Mouse (Mus musculus): ENCODE measurements around the gene Kctd21.

Gene Kctd21

DNA sequence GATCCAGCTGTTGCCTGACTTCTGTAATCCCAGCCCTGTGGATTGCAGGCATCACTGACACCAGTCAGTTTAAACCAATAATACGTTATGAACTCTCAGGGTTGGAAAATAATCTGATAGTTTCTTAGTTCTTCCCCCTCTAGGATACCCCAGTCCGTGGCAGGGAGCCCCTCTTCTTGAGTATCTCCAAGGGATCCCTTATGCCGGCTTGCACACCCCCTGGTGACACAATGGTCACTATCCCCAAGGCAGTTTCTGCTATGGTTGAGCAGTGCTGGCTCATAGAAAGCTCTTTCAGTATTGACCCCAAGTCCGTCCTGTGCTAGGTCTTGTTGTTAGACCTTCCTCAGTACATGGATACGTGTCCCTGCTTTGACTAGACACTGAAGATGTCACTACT, 16.7 kb downstream of the Kctd21 start:
- no peak for DNase-seq

DNA sequence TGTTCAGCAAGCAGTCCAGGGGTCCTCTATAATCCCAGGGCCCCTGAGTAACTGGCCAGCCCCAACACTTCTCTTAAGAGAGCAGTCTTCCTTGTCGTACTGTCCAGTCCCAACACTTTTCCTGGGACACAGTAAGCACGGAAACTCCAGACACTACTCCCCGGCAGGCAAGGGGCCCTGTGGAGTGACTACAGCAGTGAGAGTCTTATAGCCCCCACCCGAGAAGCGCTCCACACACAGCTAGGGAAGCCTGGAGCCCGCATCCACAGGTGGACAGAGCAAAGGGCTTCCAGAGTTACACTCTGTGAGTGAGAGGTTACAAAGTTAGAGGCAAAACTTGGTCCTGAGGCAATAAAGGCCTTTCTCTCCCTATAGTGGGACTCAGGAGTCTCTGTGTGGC, 17.3 kb downstream of the Kctd21 start:
- no peak for DNase-seq

DNA sequence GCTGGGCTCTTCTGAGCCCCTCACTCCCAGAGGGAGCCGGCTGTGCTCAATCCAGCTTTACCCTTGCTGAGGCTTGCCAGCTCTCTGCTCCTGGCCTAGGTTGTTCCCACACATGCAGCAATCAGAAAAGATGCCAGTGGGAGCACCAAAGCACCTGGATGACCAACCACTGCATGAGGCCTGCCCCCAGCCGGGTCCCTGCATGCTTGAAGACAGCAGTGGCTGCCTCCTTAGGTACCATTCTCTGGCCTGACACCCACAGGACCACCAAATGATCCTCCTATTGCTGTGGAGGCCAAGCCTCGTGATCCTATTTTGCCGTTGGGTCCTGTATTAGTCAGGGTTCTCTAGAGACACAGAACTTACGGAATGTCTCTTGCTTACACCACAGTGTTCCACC, 18.8 kb downstream of the Kctd21 start:
- DNase-seq = no peak

DNA sequence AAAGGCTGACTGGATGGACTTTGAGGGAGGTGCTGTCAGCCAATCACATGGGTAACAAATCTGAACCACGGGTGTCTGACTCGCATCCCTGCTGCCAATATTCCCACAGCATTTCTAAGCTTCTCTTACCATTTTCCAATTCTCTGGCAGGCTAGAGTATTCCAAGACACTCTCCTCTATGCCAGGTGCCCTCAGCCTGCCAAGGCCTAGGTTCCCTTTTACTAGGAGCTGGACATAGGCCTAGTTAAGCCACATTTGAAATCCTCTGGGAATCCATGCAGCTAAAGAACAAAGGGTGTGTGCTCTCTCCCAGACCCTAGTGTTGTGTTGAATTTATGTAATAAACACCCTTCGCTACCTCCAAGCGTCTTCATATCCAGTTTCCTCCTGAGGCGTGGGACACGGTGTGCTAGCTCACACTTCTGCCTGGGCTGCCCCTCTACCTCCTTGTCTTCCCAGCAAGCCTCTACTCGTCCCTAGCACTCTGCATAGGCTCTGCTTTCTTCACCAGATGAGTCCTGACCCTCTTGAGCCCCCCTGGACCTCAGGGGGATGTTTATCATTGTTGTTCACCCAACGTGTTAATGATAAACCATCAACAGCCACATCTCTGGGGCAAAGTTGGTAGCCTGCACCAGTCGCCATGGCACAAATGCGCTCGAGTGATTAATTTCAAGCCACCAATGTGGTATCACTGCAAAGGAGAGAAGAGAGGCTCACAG, 19.8 kb downstream of the Kctd21 start:
- DNase-seq = no peak

DNA sequence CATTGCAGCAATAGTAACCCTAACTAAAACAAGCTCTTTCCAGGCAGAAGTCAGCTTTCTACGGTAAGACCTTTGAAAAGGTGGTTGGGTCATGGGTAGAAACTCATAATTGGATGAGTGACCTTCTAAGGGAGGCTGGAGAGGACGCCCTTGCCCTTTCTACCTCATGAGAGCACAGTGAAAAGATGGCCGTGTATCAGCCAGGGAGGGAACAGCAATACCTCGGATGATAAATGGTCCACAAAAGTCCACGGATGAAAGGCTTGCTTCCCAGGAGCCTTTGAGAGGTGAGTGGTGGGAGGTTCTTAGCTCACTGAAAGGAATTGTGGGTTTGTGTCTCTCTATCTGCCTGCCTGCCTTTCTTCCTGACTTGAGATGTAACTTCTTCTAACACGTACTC, 21.2 kb downstream of the Kctd21 start:
- no peak for DNase-seq

DNA sequence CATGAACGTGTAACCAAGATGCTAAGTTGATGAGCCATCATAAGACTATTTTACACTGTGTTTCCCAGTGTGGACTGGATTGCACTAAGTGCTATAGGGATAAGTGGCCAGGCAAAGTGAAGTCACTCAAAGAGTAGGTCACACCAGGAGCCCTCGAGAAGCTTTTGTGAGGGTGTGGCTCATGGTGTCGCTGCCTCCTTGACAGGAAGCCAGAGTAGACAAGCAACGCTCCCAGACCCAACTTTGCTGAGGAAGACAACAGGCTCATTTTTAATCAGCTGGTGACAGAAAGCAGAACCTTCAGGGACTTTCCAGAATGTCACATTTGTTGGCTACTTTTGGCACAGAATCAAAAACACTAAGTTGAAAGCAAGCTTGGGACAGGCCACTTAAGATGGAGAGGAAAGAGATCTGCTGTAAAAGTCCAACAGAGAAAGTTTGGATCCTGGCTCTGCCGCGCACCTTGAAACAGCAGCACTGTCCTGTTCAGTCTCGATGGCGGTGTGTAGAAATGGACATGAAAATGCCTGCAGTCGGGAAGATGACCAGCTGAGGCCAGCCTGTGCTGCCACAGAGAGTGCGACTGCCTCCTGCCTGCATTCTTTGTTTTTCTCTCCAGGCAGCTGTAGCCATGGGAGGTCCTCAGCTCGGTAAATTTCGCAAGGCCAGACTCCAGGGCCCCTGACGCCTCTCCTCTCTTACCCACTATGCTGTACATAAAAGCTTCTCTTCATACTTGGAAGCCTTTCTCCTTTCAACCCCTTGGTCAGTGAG, 23.1 kb downstream of the Kctd21 start:
- no peak for DNase-seq

DNA sequence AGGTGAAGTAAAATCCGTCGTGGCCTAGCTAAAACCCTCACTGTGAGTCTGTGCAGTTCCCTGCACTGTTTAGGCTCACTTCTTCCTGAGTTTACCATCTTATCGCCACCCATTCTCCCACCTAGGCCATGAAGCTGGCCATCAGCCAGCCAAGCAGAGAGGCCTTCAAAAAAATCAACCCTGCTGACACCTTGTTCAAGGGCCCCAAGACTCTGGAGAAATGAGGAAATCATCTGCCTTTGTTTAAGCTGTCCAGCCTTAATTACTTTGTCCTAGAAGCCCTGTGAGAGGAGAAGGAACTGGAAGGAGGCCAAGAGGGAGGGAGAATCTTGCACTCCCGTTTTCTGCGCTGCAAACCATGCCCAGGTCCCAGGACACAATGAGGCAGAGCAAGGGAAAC, 24.1 kb downstream of the Kctd21 start:
- no peak for DNase-seq

DNA sequence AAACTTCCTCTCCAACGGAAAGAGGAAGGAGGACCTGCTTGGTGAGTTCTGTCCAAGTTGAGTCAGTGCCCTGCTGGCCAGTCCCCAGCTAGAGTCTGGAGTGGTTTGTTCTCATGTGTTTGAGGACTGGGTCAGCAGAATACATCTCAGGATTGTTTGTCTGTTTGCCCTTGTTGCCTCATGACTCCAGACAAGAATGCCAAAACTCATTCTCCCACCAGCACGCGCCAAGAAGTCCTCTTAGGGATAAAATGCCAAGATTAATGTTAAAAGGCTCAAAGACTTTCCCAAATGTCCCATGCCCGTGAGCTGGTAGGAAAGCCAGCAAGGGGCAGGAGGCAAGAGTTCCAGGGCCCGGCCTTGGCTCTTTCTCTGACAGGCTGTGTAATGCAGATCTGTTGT, 24.7 kb downstream of the Kctd21 start:
- no peak for DNase-seq

DNA sequence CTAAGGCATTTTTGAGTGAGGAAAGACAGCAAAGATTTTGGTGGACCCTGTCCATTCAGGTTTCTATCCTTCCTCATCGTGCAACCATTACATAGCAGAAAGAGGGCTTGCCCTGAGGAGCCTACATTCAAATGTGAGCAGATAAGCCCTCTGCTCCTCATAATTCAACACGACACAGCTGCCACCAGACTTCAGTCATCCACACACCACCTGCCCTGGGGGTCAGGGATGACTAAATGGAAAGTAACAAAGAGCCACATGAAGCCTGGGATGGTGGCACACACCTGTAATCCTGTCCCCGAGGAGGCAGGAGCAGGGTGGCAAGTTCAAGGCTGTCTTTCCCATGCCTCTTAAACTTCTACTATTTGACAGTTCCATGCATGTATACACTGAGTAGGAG, 25.7 kb downstream of the Kctd21 start:
- DNase-seq = no peak

DNA sequence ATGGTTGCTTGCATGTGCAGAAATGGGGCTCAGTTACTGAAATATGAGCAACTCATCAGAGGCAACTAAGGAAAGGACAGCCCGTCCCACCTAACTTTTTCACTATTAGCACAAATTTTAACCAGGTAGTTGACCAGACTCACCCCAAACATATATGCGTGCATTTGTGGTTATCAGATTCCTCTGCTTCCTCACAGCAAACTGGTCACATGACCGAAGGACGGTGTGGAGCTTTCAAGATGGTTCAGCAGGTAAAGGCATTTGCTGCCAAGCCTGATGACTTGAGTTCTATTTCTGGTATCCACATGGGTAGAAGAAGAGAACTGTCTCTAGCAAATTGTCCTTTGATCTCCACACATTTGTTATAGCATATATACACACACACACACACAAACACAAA, 26.2 kb downstream of the Kctd21 start:
- no peak for DNase-seq

DNA sequence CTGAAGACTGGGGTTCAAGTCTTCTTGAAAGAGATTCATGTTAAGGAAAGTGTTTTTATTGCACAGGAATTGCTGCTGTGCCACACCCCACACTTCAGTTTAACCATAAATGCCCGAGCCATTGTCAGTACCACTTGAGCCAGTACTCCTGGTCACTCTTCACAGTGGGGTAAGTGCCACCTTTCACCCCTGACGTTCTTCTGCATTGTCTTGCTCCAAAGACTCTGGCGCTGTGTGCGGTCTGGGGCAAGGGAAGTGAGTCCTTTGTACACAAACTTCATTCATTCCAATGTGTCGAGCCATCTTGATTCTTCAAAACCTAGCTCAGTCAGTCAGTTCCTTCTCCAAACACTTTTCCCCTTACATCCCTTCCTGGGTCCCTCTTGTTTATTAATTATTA, 28.0 kb downstream of the Kctd21 start:
- no peak for DNase-seq

DNA sequence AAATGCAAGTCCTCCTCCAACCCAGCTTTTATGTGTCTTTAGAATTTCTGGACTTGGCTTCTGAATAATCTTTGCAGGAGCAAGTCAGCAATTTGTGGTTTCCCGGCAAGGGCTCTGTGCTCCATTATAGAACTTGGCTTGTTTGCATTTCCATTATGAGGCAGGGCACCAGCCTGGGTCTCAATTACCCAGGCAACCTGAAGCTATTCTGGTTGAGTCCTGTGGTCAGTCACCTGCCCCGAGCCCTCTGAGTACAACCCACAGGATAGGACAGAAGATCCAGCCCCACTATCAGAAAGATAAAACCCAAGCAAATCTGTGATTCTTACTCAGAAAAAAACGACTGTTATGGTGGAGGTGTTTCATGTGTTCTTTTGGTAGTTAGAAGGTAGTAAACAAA, 28.8 kb downstream of the Kctd21 start:
- DNase-seq = no peak

DNA sequence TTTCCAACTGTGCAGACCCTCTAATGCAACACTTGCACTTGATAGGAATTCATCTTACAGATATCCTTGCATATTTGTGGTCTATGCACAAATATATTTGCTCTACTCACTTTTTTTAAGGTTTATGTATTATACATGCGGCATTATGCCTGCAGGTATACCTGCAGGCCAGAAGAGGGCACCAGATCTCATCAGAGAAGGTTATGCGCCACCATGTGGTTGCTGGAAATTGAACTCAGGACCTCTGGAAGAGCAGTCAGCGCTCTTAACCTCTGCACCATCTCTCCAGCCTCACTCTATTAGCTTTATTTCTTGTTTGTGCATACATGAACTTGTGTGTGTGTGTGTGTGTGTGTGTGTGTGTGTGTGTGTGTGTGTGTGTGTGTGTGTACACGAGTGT, 29.3 kb downstream of the Kctd21 start:
- no peak for DNase-seq

DNA sequence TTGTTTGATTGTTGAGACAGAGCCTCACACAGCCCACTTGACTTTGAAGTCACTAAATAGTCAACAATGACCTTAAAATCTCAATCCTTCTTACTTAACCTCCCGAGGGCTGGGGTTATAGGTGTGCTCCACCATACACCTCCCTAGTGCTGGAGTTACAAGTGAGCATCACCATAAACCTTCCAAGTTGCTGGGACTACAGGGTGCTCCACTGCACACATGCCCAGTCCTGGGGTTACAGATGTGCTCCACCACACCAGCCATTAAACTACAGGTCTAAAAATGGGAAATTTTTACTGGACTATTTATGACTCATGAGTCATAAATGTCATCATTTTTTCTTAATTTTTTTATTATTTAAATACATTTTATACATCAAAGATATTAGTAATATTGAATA, 33.8 kb downstream of the Kctd21 start:
- DNase-seq = no peak

DNA sequence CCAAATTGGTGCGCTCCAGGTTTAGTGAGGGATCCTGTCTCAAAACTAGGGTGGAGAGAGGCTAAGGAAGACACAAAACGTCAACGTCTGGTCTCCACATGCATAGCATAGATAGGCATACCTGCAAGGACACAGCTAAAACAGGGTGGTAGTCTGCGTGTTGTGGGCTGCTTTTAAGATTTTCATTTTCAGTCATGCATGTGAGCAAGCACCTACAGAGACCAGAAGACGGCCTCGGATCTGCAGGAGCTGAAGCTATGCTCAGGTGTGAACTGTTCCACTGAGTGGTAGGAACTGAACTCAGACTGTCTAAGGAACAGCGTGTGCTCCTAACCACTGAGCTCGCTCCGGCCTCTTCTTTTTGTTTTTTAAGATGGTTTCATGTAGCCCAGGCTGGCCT, 43.0 kb downstream of the Kctd21 start:
- no peak for DNase-seq

DNA sequence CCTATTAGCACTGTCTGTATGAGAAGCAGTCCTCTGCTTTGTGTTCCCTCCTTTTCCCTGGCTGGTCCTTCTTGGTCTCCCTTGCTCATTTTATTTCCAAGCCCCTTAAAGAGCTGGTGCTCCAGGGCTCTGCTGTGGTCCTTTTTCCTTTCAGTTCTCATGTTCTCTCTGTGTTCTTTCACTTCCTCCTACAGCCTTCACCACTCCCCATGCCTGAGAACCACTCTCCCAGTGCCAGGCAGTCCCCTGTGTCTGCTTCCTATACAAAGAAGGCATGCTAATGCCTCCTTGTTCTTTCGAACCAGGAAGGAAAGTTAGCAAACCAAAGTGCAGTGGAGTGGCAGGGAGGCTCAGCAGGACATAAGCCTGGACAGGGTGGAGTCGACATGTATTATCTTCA, 43.8 kb downstream of the Kctd21 start:
- no peak for DNase-seq

DNA sequence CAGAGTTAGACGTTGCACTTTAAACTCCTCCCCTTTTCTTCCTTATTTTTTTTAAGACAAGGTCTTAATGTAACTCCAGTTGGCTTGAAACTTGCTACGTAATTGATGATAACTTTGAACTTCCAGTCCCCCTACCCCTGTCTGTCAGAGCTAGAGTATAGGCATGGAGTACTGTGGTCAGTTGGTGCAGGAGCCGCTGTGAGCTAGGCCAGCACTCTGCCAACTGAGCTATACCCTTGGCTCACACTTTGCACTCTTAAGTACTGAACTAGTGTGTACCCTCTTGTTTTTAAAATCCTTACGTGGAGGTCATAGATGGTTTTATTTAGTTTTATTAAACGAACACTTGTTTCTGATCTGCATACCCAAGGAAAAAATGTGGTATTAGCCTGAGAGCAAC, 47.2 kb downstream of the Kctd21 start:
- DNase-seq = no peak

DNA sequence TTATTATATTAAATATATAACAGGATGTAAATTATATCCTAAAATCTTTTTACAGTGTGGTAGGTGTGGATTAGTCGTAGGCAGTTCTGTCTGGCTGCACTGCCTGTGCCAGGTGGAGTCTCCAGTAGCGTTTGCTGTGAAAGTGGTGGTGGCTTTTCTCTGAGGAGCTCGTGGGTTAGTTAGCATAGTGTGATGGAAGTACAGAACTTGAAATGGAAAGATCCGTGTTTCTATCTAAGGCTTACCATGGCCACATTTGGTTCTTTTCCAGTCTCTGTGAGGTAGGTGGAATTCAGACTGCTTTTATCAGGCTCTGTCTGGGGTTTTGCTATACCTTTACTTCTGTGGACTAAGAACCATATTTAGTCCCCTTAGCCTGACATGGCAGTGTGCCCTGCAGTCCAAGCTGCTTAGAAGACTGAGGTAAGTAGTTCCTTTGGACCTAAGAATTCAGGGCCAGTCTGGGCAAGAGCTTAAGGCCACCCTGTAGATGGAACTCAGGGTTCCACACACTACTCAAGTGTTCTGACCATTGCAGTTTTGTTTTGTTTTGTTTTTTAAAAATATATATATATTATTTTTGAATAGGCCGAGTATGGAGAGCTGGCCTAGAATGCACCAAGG, 48.5 kb downstream of the Kctd21 start:
- no peak for DNase-seq

DNA sequence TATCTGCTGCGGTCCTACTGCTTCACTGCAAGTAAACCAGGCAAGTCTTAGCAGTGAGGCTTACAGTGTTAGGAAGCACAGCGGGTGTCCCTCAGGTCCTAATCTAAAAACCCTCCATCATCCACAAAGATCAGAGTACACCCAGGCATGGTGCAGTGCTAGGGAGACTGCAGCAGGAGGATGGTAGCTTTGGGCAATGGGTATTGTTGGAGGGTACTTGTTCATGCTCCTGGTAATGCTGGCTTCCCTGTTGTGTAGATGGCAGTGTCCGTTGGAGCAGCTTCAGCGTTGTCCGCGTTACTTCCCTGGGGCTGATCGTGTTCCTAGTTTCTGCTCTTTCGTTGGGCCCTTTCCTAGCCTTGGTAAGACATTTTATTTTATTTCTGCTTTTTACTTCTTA, 50.5 kb downstream of the Kctd21 start:
- no peak for DNase-seq

DNA sequence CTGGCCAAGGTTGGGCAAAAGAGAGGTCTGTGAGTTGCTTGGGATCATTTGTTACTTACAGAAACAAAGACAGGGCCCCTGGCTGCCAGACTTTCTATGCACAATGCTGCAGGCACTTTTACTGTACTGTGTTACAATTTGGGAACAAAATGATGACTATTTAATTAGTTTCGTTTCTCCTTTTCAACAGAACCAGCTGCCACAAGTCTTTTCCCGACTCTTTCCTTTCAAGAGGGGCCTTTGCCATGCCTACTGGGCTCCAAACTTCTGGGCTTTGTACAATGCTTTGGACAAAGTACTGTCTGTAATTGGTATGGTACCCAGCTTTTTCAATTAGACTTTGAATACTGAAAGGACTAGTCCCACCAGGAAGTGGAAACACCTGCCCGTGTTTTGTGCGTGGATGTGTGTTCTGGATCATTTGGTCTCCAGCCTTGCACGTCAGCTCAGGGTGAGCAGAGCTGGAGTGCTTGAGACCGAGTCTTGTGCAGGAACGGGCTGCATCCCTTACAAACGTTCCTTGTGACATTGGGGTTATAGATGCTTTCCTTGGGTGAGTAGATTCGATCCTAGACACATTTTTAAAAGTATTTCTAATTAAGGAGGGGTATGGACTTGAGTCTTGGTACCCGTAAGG, 51.5 kb downstream of the Kctd21 start:
- no peak for DNase-seq

DNA sequence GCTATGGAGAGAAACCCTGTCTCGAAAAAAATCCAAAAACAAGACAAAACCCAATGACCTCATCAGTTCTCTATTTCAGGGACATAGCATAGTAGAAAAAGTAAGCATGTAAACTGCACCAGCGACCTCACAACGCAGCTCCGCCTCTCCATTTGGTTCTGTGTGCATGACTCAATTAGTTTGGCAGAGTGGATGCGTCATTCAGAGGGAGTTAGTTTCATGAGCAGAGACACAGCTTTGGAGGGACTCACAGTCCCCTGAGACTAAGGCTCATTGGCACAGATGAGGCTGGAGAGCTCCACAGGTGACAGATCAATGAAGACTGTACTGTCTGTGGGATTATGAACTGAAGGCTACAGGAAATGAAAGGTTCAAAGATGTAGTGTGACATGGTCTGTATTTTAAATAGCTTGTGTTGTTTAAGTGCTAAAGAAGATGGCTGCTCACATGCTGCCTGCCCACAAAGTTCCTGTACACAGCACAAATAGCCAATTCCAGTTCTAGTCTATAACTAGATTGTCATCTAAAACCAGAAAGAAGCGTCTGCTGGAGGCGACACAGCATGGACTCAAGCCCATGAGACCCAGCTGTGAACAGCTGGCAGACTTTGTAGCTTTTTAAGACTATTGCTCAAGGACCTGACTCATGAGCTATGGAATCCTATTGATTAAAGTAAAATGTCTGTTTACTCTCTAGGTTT, 54.1 kb downstream of the Kctd21 start:
- DNase-seq = no peak

DNA sequence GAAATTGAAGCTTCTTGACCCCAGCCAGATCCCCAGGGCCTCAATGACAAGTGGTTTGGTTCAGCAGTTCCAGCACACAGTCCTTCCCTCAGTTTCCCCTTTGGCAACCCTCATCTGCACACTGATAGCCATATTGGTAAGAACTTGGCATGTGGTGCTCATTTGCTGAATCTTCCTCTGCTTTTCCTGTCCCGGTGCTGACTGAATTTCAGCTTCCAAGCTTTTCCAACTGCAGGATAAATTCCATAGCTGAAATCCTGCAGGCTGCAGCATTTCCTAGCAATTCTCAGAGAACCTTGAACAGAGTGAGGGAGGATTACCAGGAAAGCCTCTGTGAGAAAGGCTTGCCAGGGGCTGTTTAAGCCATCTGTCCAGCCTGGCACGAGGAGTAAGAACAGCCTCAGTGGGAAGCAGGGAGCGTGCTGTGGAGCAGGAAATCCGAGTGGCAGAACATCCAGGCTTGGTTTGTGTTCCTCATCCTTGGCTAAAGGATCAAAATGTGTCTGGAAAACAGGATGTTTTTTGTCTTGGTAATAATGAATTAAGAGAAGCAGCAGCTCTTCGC, 54.8 kb downstream of the Kctd21 start:
- no peak for DNase-seq

Measured in kidney, postnatal 14 days (tissue).